Mouse (Mus musculus): ENCODE measurements around the gene Asns. TPM values are rescaled to one million over a fixed set of nuclear protein-coding genes. Genes with fewer than 3 reads are reported as not detected.
A peak's percentile ranks its signal among the peaks of the same experiment; 100 is the strongest.

Asns gene
- polyA plus RNA-seq, 1 experiment from 2014 or later = 114 TPM

DNA sequence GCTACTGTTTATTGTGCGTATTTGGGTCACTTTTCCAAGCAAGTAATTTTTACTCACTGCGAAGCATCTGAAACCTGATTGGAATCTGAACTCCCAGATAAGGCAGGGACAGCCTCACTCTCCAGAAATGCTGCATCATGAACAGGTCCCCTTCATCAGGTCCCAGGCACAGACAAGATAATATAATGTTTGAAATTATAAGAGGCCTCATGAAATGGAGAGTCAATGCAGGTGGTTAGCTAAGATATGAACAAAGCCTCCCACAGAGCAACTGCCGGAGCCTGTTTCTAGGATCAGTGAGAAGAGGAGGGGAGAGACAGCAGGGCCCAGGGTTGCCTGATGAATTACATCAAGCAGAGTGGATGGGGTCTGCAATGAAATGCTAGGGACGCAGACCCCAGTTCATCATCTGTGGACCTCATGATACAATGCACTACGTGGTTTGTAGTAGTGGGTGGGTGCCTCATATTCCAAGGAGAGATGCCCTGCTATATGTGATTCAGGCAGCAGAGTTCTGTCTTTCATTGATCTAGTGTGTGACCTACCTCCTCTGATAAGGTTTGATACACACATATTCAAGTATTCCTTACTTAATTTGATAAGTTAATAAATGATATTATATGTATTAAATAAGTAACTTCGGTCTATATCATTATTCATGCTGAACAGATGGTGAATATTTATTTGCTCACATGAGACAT is 5.1 kb upstream of the Asns start:
- H3K27me3 ChIP-seq (replicated peaks) = no peaks in the 10 kb centered on the region
- H3K4me3 ChIP-seq (replicated peaks) = no peak overlapping the region
- WGBS = 82% methylated on average over 6 of the region's 6 CpGs
- no peak for ATAC-seq
- no peak overlapping the region for H3K27ac ChIP-seq
- H3K9ac ChIP-seq = no peak overlapping the region
- H3K36me3 ChIP-seq = no peaks in the 10 kb centered on the region
- no peaks in the 10 kb centered on the region for H3K9me3 ChIP-seq
- no peak overlapping the region for H3K4me2 ChIP-seq (replicated peaks)
- H3K4me1 ChIP-seq (replicated peaks) = no peaks in the 10 kb centered on the region

DNA sequence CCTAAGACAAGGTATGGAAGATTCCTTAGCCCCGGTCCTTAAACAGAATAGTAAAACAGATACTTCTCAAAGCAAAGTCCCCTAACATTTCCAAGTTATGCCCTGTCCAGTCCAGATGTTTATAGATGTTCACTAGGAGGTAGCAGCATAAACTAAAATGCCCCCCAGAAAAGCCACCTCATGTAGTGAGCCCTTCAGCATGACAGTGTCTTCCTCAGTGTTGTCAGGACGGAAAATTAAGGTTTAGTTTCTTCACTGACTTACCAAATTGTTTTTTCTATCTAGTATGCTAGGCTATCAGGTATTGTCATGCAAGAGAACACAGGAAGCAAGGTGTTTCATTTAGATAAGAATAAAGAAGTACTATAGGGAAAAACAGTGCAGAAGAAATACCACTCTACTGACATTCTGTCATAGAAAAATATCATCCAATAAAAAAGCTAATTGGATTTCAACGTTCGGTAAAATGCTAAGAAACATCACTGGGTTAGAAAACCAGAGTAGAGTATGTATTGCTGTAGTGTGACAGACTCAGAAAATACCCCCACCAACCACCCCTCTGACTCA is 4.1 kb upstream of the Asns start:
- Histone ChIP-seq H3K4me1 (replicated peaks) (no peaks in the 10 kb centered on the region), H3K9me3 (no peaks in the 10 kb centered on the region), H3K4me3 (replicated peaks) (no peak overlapping the region), H3K36me3 (no peaks in the 10 kb centered on the region), H3K27me3 (replicated peaks) (no peaks in the 10 kb centered on the region), H3K9ac (no peak overlapping the region), H3K4me2 (replicated peaks) (no peak overlapping the region), H3K27ac (no peak overlapping the region)
- whole genome bisulfite sequencing = 81% methylated on average over 4 of the region's 4 CpGs
- no peak for ATAC-seq

DNA sequence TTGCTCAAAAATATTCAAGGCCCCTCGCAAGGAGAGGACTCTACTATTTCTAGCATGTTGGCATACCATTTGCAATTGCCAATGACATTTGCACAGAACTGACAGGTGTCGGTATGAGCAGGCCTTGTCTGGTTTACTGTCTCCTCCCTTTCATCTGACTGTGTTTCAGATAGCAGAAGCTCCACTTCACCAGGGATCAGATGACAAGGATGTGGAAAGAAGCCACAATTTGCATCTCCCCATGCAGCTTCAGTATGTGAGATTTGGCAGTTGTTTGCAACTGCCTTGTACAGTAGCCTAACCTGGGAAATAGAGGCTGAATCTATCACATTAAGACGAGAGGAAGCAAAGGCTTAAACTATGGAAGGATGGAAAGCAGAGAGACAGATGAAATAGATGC is 3.6 kb upstream of the Asns start:
- Histone ChIP-seq H3K27me3 (replicated peaks) (no peaks in the 10 kb centered on the region), H3K4me1 (replicated peaks) (no peaks in the 10 kb centered on the region), H3K27ac (no peak overlapping the region), H3K9me3 (no peaks in the 10 kb centered on the region), H3K36me3 (no peaks in the 10 kb centered on the region), H3K9ac (no peak overlapping the region), H3K4me2 (replicated peaks) (no peak overlapping the region), H3K4me3 (replicated peaks) (no peak overlapping the region)
- WGBS = 70% methylated on average over 3 of the region's 3 CpGs
- ATAC-seq = no peak

DNA sequence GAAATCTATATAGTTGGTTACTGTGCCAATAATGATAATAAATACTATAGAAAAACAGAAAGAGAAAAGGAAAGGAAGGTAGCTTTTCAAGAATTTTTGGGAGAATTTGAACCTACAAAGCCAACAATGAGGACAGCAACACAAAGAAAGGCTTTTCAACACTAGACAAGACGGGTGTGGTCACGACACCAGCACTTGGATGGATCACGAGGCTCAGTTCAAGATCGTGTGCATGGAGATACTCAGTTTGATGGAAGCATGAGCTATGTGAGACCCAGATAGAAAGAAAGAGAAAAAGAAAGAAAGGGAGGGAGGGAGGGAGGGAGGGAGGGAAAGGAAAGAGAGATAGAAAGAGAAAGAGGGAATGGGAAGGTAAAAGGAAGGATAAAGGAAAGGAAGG is 2.8 kb upstream of the Asns start:
- Histone ChIP-seq H3K9me3 (no peaks in the 10 kb centered on the region), H3K4me1 (replicated peaks) (no peaks in the 10 kb centered on the region), H3K36me3 (no peaks in the 10 kb centered on the region), H3K4me3 (replicated peaks) (no peak overlapping the region), H3K4me2 (replicated peaks) (no peak overlapping the region), H3K27ac (no peak overlapping the region), H3K27me3 (replicated peaks) (no peaks in the 10 kb centered on the region), H3K9ac (no peak overlapping the region)
- WGBS = 84% methylated on average over 4 of the region's 4 CpGs
- no peak for ATAC-seq

DNA sequence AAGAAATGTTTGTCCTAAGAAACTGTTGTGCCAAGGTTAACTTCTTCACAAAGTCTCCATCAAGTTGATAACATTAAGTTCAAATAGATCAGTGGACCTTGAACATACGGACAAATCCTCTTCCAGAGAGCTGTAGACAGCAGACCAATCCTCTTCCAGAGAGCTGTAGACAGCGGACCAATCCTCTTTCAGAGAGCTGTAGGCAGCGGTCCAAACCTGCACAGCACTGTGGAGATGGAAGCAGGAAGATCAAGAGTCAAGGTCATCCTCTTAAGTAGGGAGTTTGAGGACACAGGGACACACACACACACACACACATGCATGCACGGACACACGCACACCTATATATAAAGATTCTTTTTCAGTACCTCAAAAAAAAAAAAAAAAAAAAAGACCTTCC is 612 bp upstream of the Asns start:
- H3K9ac ChIP-seq = no peak overlapping the region
- H3K4me2 ChIP-seq (replicated peaks) = peak overlapping the region; percentile 91
- 68% methylated on average over 5 of the region's 5 CpGs for WGBS
- ATAC-seq = no peak
- no peak overlapping the region for H3K27ac ChIP-seq
- no peaks in the 10 kb centered on the region for H3K36me3 ChIP-seq
- H3K9me3 ChIP-seq = no peaks in the 10 kb centered on the region
- no peak overlapping the region for H3K4me3 ChIP-seq (replicated peaks)
- no peaks in the 10 kb centered on the region for H3K4me1 ChIP-seq (replicated peaks)
- no peaks in the 10 kb centered on the region for H3K27me3 ChIP-seq (replicated peaks)

DNA sequence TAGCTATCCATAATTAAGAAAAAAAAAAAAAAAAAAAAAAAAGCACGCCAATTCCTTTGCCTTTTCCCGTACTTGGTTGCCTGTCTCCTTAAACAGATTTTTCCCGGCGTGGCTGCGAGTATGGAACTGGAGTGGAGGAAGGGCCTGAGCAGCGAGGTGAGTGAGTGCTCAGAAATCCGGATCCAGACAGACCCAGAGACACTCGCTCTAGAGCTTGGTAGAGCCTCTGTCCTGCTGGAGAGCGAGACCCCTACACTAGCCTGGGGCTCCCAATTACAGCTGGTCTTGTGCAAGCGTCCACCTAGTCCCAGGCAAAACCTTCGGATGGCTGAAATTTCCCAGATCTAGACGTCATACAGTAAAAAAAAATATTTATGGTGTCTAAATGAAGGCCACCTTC is 603 bp downstream of the Asns start:
- peak; percentile 75 for ATAC-seq

DNA sequence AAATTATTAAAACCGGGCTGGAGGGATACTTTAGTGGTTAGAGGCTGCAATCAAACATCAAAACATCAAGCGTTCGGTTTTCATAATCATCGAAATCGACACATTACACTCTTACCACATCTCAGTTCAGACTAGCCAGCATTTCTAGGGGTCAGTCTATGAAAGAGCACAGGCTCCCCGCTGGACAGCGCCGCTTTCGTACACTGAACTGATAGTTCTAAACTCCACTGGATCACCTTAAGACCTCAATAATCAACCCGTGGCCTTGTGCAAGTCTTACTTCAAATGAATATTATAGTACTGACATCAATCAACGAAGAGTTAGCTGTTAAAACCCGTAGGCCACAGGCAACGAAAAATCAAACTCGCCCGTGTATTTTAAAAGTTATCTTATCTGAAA is 1.0 kb downstream of the Asns start:
- H3K9ac ChIP-seq = 0 out of 2 replicates have a peak overlapping the region, but pooled peaks have one; percentile 66
- H3K27ac ChIP-seq = no peak overlapping the region
- no peaks in the 10 kb centered on the region for H3K9me3 ChIP-seq
- H3K4me1 ChIP-seq (replicated peaks) = no peaks in the 10 kb centered on the region
- H3K27me3 ChIP-seq (replicated peaks) = no peaks in the 10 kb centered on the region
- 38% methylated on average over 15 of the region's 15 CpGs for WGBS
- no peak for ATAC-seq
- H3K36me3 ChIP-seq = no peaks in the 10 kb centered on the region
- H3K4me2 ChIP-seq (replicated peaks) = peak overlapping the region; percentile 91
- peak overlapping the region; percentile 76 for H3K4me3 ChIP-seq (replicated peaks)

More for the DNA sequence above, 603 bp downstream of the Asns start:
- WGBS = 3% methylated on average over 12 of the region's 12 CpGs
- Histone ChIP-seq H3K9me3 (no peaks in the 10 kb centered on the region), H3K27ac (peak overlapping the region; percentile 70), H3K4me2 (replicated peaks) (peak overlapping the region; percentile 91), H3K4me3 (replicated peaks) (peak overlapping the region; percentile 76), H3K36me3 (no peaks in the 10 kb centered on the region), H3K4me1 (replicated peaks) (no peaks in the 10 kb centered on the region), H3K9ac (peak overlapping the region; percentile 66), H3K27me3 (replicated peaks) (no peaks in the 10 kb centered on the region)

DNA sequence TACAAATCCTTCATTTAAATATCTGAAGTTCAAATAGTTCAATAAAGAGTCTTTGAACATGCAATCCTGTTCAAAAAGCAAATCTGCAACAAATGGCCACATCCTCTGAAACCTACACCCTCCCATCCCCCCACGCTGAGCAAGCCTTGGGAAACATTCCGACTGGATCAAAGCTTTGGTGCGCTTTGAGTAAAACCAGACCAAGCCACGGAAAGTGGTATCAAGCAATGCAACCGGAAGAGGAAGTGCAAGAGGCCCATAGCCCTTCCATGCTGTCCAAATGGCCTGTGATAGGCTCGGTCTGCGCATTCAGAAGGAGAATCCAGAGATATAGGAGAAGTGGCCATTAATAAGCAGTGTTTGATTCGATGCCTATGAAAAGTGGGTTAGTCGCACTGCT is 2.6 kb downstream of the Asns start:
- Histone ChIP-seq H3K9ac (no peak overlapping the region), H3K4me2 (replicated peaks) (no peak overlapping the region), H3K27me3 (replicated peaks) (no peaks in the 10 kb centered on the region), H3K4me3 (replicated peaks) (no peak overlapping the region), H3K4me1 (replicated peaks) (no peaks in the 10 kb centered on the region), H3K36me3 (no peaks in the 10 kb centered on the region), H3K27ac (no peak overlapping the region), H3K9me3 (no peaks in the 10 kb centered on the region)
- WGBS = 76% methylated on average over 9 of the region's 9 CpGs
- ATAC-seq = no peak

DNA sequence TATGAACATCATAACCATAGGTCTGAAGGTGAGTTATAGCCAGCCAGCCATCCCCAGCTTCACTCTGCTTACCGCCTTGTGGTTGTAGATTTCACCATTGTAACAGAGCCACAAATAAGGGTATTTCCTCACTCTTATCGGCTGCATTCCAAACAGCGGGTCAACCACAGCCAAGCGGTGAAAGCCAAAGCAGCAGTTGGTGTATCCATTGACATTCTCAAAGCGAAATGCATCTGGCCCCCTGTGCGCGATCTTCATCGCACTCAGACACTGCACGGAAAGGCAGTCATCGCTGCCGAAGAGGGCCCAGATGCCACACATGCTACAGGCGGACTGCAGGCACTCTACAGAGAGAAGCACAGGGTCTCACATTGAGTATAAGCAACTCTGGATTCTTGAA is 3.9 kb downstream of the Asns start:
- no peaks in the 10 kb centered on the region for H3K9me3 ChIP-seq
- no peak overlapping the region for H3K27ac ChIP-seq
- H3K4me1 ChIP-seq (replicated peaks) = no peaks in the 10 kb centered on the region
- no peaks in the 10 kb centered on the region for H3K36me3 ChIP-seq
- no peak overlapping the region for H3K9ac ChIP-seq
- no peak for ATAC-seq
- H3K27me3 ChIP-seq (replicated peaks) = no peaks in the 10 kb centered on the region
- 92% methylated on average over 12 of the region's 12 CpGs for WGBS
- H3K4me3 ChIP-seq (replicated peaks) = no peak overlapping the region
- no peak overlapping the region for H3K4me2 ChIP-seq (replicated peaks)

DNA sequence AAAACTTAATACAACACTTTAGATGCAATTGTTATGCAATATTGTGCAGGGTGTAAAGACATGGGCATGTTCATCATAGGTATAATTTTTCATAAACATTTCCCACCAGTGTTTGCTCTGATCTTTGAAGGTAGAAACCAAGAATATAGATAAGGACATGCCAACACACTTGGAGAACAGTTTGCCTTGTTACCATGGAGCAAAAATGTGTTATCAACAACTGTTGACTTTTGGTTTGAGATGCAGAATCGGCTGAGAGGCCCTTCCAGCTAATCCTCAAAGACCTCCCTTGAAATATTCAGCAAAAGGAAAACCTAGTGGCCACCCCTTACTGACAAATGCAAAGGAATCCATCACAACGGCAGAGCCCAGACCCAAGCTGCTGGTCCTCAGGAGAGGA is 7.0 kb downstream of the Asns start:
- WGBS = 55% methylated on average over 2 of the region's 2 CpGs
- Histone ChIP-seq H3K36me3 (no peaks in the 10 kb centered on the region), H3K4me3 (replicated peaks) (no peak overlapping the region), H3K27ac (no peak overlapping the region), H3K9me3 (no peaks in the 10 kb centered on the region), H3K4me1 (replicated peaks) (no peaks in the 10 kb centered on the region), H3K4me2 (replicated peaks) (no peak overlapping the region), H3K27me3 (replicated peaks) (no peaks in the 10 kb centered on the region), H3K9ac (no peak overlapping the region)
- ATAC-seq = no peak

DNA sequence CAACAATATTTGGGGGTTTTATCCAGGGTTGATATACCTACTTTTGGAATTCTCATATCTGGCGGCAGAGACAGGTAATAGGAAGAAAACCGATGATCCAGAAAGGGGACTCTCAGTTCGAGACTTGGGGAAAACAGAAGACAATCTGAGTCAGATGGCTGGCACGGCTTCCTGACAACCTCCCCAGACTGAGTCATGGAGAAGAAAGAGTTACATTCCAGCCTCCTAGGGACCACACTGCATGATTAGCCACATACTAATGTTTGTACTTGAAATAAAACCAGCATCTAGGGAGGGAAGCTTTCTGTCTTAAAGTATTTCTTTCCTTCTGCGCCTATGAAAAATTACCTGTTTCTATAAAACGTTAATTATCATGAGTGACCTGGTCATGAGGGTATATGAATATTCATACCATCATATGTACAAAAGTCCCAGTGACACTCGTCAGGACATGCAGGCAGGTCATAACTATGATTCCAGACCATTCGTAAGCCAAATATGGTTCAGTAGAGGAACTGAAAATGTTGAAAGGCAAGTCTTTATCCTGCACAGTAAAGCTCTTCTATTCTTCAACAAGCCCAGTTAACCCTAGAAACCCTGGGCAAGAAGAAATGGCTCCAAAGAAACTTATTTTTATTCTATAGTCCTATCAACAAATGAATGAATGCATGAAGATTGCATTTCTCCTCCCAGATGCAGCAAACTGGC is 16.7 kb downstream of the Asns start:
- ATAC-seq = no peak
- WGBS = 92% methylated on average over 8 of the region's 8 CpGs
- no peaks in the 10 kb centered on the region for H3K36me3 ChIP-seq

DNA sequence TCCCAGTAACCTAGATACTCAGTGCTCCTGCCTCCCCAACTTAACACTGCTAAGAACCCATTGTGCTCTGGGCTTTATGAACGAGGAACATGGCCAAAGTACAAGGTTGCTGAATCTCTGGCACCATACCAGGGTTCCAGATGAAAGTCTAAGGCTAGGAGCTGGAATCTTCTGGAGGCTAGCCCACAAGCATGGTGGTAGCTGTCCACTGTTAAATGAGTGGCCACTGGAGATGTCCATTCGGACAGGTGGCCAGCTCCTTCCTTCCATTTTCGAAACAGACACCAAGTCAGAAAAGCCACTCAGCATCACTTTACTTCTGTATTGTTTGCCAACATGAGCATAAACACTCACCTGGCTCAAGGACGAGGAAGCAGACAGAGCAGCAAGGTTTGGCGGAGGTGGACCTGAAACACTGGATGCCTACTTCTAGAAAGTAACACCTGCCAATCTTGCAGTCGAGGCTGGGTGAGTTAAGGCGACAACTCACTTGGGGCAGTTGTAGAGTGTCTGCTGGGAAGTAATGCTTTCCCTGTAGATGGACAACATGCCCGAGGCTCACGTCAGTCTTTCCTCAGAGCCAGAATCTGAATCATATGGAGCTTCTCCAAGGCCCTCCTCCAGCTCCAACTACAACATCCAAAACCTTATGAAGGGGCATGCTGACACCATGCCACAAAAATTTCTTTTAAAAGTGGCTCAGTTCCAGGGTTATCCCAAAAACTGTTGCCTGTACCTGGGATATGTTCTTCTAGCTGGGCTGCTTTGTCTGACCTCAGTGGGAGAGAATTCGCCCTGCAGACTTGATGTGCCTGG is 20.4 kb downstream of the Asns start:
- Histone ChIP-seq H3K27me3 (replicated peaks) (no peaks in the 10 kb centered on the region), H3K9ac (no peak overlapping the region), H3K36me3 (no peaks in the 10 kb centered on the region), H3K9me3 (no peaks in the 10 kb centered on the region), H3K4me1 (replicated peaks) (no peaks in the 10 kb centered on the region), H3K27ac (no peak overlapping the region), H3K4me2 (replicated peaks) (no peak overlapping the region), H3K4me3 (replicated peaks) (no peak overlapping the region)
- ATAC-seq = no peak
- 83% methylated on average over 10 of the region's 10 CpGs for WGBS

More for the DNA sequence above, 16.7 kb downstream of the Asns start:
- Histone ChIP-seq H3K27ac (no peak overlapping the region), H3K9me3 (no peaks in the 10 kb centered on the region), H3K27me3 (replicated peaks) (no peaks in the 10 kb centered on the region), H3K9ac (no peak overlapping the region), H3K4me1 (replicated peaks) (no peaks in the 10 kb centered on the region), H3K4me3 (replicated peaks) (no peak overlapping the region), H3K4me2 (replicated peaks) (no peak overlapping the region)

Measured in intestine, embryonic 15.5 days (tissue).